Mouse (Mus musculus): ENCODE measurements at regions not wholly inside any gene's neighbourhood (a gene's known extent, or its start where the extent isn't known, plus 50 kb on each side); places are given as distances from the start of the nearest gene placed in this dataset.

- TF ChIP-seq POLR2A (IDR thresholded peaks at IDR 0.05; ENCODE audit: low read depth, low read length) (no peak), CTCF (conservative IDR thresholded peaks at IDR 0.05; ENCODE audit: insufficient read depth, insufficient read length, low read depth, low read length) (no peak)
Observed at GRCm38 (mm10) chr10:117490851-117491595, 111.2 kb upstream of the Cpsf6 start.

All from kidney, adult 2 months (tissue).